In genomic region chr12:88819335-88819709, GRCm38 (mm10) we compare ENCODE assay signal across 16 mouse cellular contexts.
DNase-seq lines count a peak whose midpoint lies in the region; ATAC-seq and TF ChIP-seq lines count a peak whose summit lies in the region.
"Had no signal": no experiment of that assay in that cellular context is flagged by ENCODE, and none has a peak within 500 bp of the region (broad histone marks: within the 10 kb centered on the region; RNA-seq: fewer than 3 reads in every experiment).

No protein-coding gene starts in this region.

- H3K9me3 ChIP-seq in intestine, embryonic 16.5 days (ENCODE audit: control insufficient read depth, low read length), result no peaks in the 10 kb centered on the region
- no peaks in the 10 kb centered on the region for H3K9me3 ChIP-seq in intestine, postnatal 0 days (ENCODE audit: control insufficient read depth)
- no peaks in the 10 kb centered on the region for H3K9me3 ChIP-seq in midbrain, embryonic 10.5 days (replicated peaks)
- no peaks in the 10 kb centered on the region for H3K9me3 ChIP-seq in midbrain, embryonic 13.5 days
- H3K9me3 ChIP-seq: embryonic facial prominence, embryonic 15.5 days; forebrain, embryonic 10.5 days; heart, embryonic 15.5 days; kidney, embryonic 15.5 days had no signal

- no peaks in the 10 kb centered on the region for H3K36me3 ChIP-seq in intestine, embryonic 16.5 days (ENCODE audit: control insufficient read depth, insufficient read depth, low read length)
- no peaks in the 10 kb centered on the region for H3K36me3 ChIP-seq in intestine, postnatal 0 days (ENCODE audit: control insufficient read depth, insufficient read depth)
- H3K36me3 ChIP-seq in midbrain, embryonic 10.5 days, result no peaks in the 10 kb centered on the region
- no peaks in the 10 kb centered on the region for H3K36me3 ChIP-seq in midbrain, embryonic 13.5 days
- H3K36me3 ChIP-seq: embryonic facial prominence, embryonic 15.5 days; forebrain, embryonic 10.5 days; heart, embryonic 15.5 days; kidney, embryonic 15.5 days had no signal

- 68% methylated on average over 5 of the region's 5 CpGs for WGBS in intestine, embryonic 16.5 days
- WGBS in intestine, postnatal 0 days, result 66% methylated on average over 5 of the region's 5 CpGs
- WGBS in midbrain, embryonic 10.5 days, result 67% methylated on average over 5 of the region's 5 CpGs
- 67% methylated on average over 5 of the region's 5 CpGs for WGBS in midbrain, embryonic 13.5 days

- no peak overlapping the region for H3K4me3 ChIP-seq in intestine, embryonic 16.5 days (ENCODE audit: low read length)
- H3K4me3 ChIP-seq in intestine, postnatal 0 days (ENCODE audit: low read depth, low read length), result no peak overlapping the region
- no peak overlapping the region for H3K4me3 ChIP-seq in midbrain, embryonic 10.5 days
- no peak overlapping the region for H3K4me3 ChIP-seq in midbrain, embryonic 13.5 days (replicated peaks)
- H3K4me3 ChIP-seq: embryonic facial prominence, embryonic 15.5 days; forebrain, embryonic 10.5 days; heart, embryonic 15.5 days; kidney, embryonic 15.5 days had no signal

- no peaks in the 10 kb centered on the region for H3K27me3 ChIP-seq in intestine, embryonic 16.5 days (replicated peaks; ENCODE audit: control insufficient read depth, insufficient read depth, low read length)
- H3K27me3 ChIP-seq in intestine, postnatal 0 days (replicated peaks; ENCODE audit: control insufficient read depth, insufficient read depth, low read length), result no peaks in the 10 kb centered on the region
- H3K27me3 ChIP-seq in midbrain, embryonic 10.5 days (ENCODE audit: low read depth, poor library complexity, severe bottlenecking), result no peaks in the 10 kb centered on the region
- no peaks in the 10 kb centered on the region for H3K27me3 ChIP-seq in midbrain, embryonic 13.5 days
- H3K27me3 ChIP-seq: CH12.LX; embryonic facial prominence, embryonic 15.5 days; heart, embryonic 15.5 days; kidney, embryonic 15.5 days had no signal

- H3K9ac ChIP-seq in intestine, embryonic 16.5 days (ENCODE audit: low read depth, low read length), result no peak overlapping the region
- no peak overlapping the region for H3K9ac ChIP-seq in intestine, postnatal 0 days (ENCODE audit: low read depth, low read length)
- no peak overlapping the region for H3K9ac ChIP-seq in midbrain, embryonic 13.5 days (replicated peaks)
- H3K9ac ChIP-seq: embryonic facial prominence, embryonic 15.5 days; heart, embryonic 15.5 days; kidney, embryonic 15.5 days; lung, embryonic 14.5 days had no signal

- no peak overlapping the region for H3K27ac ChIP-seq in intestine, embryonic 16.5 days (ENCODE audit: low read length)
- H3K27ac ChIP-seq in intestine, postnatal 0 days (ENCODE audit: low read depth, low read length), result no peak overlapping the region
- H3K27ac ChIP-seq in midbrain, embryonic 10.5 days (replicated peaks), result peak overlapping the region; percentile 2
- H3K27ac ChIP-seq in midbrain, embryonic 13.5 days, result no peak overlapping the region
- H3K27ac ChIP-seq: embryonic facial prominence, embryonic 15.5 days; forebrain, embryonic 10.5 days; heart, embryonic 15.5 days; kidney, embryonic 15.5 days; macrophage had no signal

- ATAC-seq in intestine, embryonic 16.5 days, result 0 out of 2 replicates have a peak, but pooled peaks have one; percentile 23
- ATAC-seq in intestine, postnatal 0 days, result no peak
- no peak for ATAC-seq in midbrain, embryonic 13.5 days

- TF ChIP-seq CTCF in intestine, postnatal 0 days (IDR thresholded peaks at IDR 0.05; ENCODE audit: low read depth), result no peak

- no peak overlapping the region for H3K4me2 ChIP-seq in intestine, embryonic 16.5 days (ENCODE audit: low read depth, low read length)
- H3K4me2 ChIP-seq in intestine, postnatal 0 days (replicated peaks; ENCODE audit: low read depth), result no peak overlapping the region
- no peak overlapping the region for H3K4me2 ChIP-seq in midbrain, embryonic 13.5 days (replicated peaks)
- H3K4me2 ChIP-seq: embryonic facial prominence, embryonic 15.5 days; heart, embryonic 15.5 days; kidney, embryonic 15.5 days; lung, embryonic 14.5 days had no signal

- DNase-seq in heart, adult 11 months, result peak; percentile 80
- no peak for DNase-seq in heart, postnatal 14 days
- no peak for DNase-seq in midbrain, embryonic 10.5 days (ENCODE audit: low spot score)
- peak; percentile 3 for DNase-seq in skeletal muscle tissue, adult 2 months (ENCODE audit: low read depth, low spot score)
- DNase-seq: lung, embryonic 14.5 days; right cerebral cortex, postnatal 25 days; thymus, postnatal 36 days had no signal

- H3K4me1 ChIP-seq in intestine, embryonic 16.5 days (ENCODE audit: control insufficient read depth, insufficient read depth, low read length), result no peaks in the 10 kb centered on the region
- H3K4me1 ChIP-seq in intestine, postnatal 0 days (replicated peaks; ENCODE audit: control insufficient read depth, insufficient read depth, low read length), result no peaks in the 10 kb centered on the region
- H3K4me1 ChIP-seq in midbrain, embryonic 10.5 days, result peaks cover 28% of the 10 kb centered on the region
- H3K4me1 ChIP-seq in midbrain, embryonic 13.5 days (replicated peaks), result peaks cover 25% of the 10 kb centered on the region
- H3K4me1 ChIP-seq: embryonic facial prominence, embryonic 15.5 days had no signal

- intact Hi-C loops in heart, postnatal 14 days (cut with DNase I), result no loop called here

Comparison
In these comparisons a context has a peak if more than half of its experiments do, and no peak if none do; other contexts are left out.
1. DNase-seq: peak in heart, adult 11 months (single experiment) and skeletal muscle tissue, adult 2 months (single experiment); none in heart, postnatal 14 days (0 of 2) and midbrain, embryonic 10.5 days (single experiment).